Comparison of ENCODE assay signal across 10 mouse cellular contexts in the genomic region with DNA sequence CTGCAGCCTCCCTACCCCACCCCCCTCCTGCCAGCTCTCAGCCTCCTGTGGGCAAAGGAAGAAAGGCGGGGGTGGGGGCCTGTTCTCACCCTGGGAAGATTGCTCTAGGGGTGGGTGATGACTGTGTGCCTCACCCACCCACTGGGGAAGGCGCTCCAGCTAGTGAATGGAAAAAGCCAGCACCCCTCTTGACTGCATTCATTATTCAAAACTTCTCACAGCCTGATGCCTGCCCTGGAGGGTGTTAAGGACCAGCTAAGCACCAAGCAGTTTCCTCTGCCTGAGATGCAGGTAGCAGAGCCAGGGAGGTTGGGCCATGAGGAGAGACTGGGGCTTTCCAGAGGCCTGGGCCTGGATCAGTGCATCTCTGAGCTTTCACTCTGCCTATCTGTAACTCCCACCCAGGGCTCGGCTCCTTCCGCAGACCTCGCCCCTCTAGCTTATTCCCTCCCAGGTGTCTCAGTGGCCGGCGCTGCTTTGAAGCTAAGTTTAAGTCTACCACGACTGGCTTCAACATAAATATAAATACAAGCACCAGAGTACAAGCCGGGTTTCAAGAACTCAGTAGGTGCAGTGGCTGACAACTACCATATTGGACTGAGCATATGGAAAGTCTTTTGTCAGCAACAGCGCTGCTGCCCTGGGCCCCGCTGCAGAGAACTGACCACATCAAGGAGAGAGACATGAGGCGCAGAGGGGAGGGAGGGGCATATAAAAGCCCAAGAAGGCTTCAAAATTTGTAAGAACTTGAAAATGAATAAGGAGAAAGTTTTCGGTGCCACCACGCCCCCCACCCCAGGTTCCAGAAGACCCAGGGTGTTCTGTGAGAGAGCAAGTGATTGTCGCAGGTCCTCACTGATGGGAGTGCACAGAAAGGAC.
DNase-seq lines count a peak whose midpoint lies in the region; ATAC-seq lines count a peak whose summit lies in the region.
"Had no signal": no experiment of that assay in that cellular context is flagged by ENCODE, and none has a peak within 500 bp of the region (broad histone marks: within the 10 kb centered on the region; RNA-seq: fewer than 3 reads in every experiment).

No protein-coding gene starts in this region.

- no peak for DNase-seq in frontal cortex, postnatal 14 days (ENCODE audit: low spot score in 2 of 2)
- DNase-seq in right cerebral cortex, postnatal 25 days, result peak; percentile 53
- DNase-seq in right cerebral cortex, postnatal 10 days (ENCODE audit: low spot score in 2 of 2), result no peak
- peak; percentile 52 for DNase-seq in induced T-regulatory cell, adult 2 months (ENCODE audit: low read depth)
- peak; percentile 51 to 61 for DNase-seq in thymus, postnatal 36 days
- DNase-seq in gastrocnemius, postnatal 36 days, result no peak
- DNase-seq: layer of hippocampus, adult 9-11 months; lung, adult 2 months had no signal

- intact Hi-C loops in gastrocnemius, postnatal 36 days (cut with DNase I), result no loop called here

- ATAC-seq in frontal cortex, adult (ENCODE audit: low TSS enrichment), result peak; percentile 64
- ATAC-seq in granulocyte monocyte progenitor cell, adult 5-6 weeks (replicated peaks; ENCODE audit: poor library complexity, severe bottlenecking), result no peak

Comparison
In these comparisons a context has a peak if more than half of its experiments do, and no peak if none do; other contexts are left out.
1. DNase-seq: peak in right cerebral cortex, postnatal 25 days (single experiment), induced T-regulatory cell, adult 2 months (single experiment) and thymus, postnatal 36 days (2 of 2); none in frontal cortex, postnatal 14 days (0 of 2), right cerebral cortex, postnatal 10 days (0 of 2) and gastrocnemius, postnatal 36 days (0 of 2).